Mouse (Mus musculus) brain, embryonic 14.5 days (tissue): ENCODE results near the gene Il9r.

Experiments
- CTCF ChIP-seq: fragments of 200-500 bp; IDR thresholded peaks from 2 replicates; pipeline ENCODE4 v1.5.1; 2012; ENCODE audit warnings: inconsistent platforms, mild to moderate bottlenecking, moderate library complexity, borderline replicate concordance; ENCODE audit not compliant: insufficient read depth, insufficient read length; ENCODE audit errors: extremely low read depth
- POLR2A ChIP-seq: fragments of 200-500 bp; IDR thresholded peaks from 2 replicates; pipeline ENCODE4 v1.6.1; 2012; ENCODE audit warnings: mild to moderate bottlenecking, inconsistent platforms, borderline replicate concordance; ENCODE audit not compliant: poor library complexity, insufficient read depth, insufficient read length, severe bottlenecking; ENCODE audit errors: extremely low read depth

DNA sequence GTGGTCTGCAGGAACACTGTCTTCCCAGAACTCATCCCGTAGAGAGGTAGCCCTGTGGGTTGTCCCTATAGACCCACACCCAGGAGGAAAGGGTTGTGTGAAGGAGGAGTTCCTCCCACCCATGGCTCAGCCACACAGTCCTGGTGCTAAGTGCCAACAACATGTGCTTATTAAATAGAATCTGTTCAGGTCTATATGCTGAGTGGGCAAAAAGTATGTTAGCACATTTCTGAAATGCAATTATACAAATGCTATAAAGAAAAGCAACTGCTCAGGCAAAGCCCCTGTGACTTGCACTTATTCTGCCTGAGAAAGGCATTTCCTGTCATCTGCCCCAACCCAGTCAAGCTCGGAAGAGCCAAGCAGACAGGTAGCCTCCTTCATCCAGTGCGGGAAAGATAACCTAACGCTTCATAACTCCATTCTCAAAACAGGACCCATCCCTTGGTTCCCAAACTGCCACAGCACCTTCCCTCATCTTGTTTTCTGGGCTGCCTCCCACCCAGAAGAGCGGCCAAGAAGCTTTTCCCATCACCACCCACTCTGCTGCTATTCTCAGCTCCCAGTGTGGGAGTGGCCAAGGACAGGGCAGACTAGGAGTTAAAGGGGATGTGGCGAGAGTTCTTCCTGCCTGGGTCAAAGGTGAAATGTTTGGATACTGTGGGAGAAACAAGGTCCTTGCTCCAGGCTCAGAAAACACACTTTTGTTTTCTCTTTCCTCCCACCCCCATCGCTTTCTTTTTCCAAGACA is 43.3 kb upstream of the Il9r start:
- TF ChIP-seq POLR2A: no peak
- TF ChIP-seq CTCF: no peak
